Comparison of ENCODE assay signal across 11 mouse cellular contexts in genomic region chr11:46214368-46215230, GRCm38 (mm10). TPM values are rescaled to one million over a fixed set of nuclear protein-coding genes. Genes with fewer than 3 reads are reported as not detected.
A peak's percentile ranks its signal among the peaks of the same experiment; 100 is the strongest.
DNase-seq lines count a peak whose midpoint lies in the region; ATAC-seq and TF ChIP-seq lines count a peak whose summit lies in the region.
"Had no signal": no experiment of that assay in that cellular context is flagged by ENCODE, and none has a peak within 500 bp of the region (broad histone marks: within the 10 kb centered on the region; RNA-seq: fewer than 3 reads in every experiment).

No protein-coding gene starts in this region.

- TF ChIP-seq POLR2A in embryonic fibroblast, embryonic 13.5 days (IDR thresholded peaks at IDR 0.05; ENCODE audit: low read depth, low read length), result no peak; the same call in 1 of the 2 replicates

- intact Hi-C loops in left cerebral cortex, adult 2 months (cut with DNase I), result loop anchor here (1.0 to 10.0 kb wide), 3 partner anchors 162 to 1630 kb away; partner anchors contain the start of genes Gm12166 and Lsm11
- intact Hi-C loops in left cerebral cortex, postnatal 10 days (cut with DNase I), result loop anchor here (5.0 kb wide), 2 partner anchors 197 to 267 kb away; no protein-coding TSS in a partner anchor

- no peak overlapping the region for H3K4me2 ChIP-seq in hindbrain, embryonic 15.5 days
- H3K4me2 ChIP-seq in neural tube, embryonic 13.5 days, result no peak overlapping the region

- no peak for DNase-seq in left cerebral cortex, adult 2 months (ENCODE audit: extremely low spot score in 1 of 2, low spot score in 2 of 2)
- DNase-seq in left cerebral cortex, postnatal 10 days (ENCODE audit: extremely low spot score in 1 of 2, low spot score in 2 of 2), result no peak
- DNase-seq in right cerebral cortex, postnatal 36 days (ENCODE audit: low spot score in 2 of 2), result no peak
- DNase-seq in layer of hippocampus, postnatal 14 days (ENCODE audit: low spot score in 2 of 2), result no peak
- DNase-seq in frontal cortex, postnatal 10 days (ENCODE audit: low spot score in 2 of 2), result no peak

- 77% methylated on average over 14 of the region's 14 CpGs for WGBS in hindbrain, embryonic 15.5 days
- 65% methylated on average over 14 of the region's 14 CpGs for WGBS in neural tube, embryonic 13.5 days

- TF ChIP-seq CTCF in left cerebral cortex, adult 2 months (IDR thresholded peaks at IDR 0.05), result no peak
- no peak for TF ChIP-seq CTCF in embryonic fibroblast, embryonic 13.5 days (IDR thresholded peaks at IDR 0.05; ENCODE audit: borderline replicate concordance, insufficient read depth, low read length)

- no peak overlapping the region for H3K4me3 ChIP-seq in left cerebral cortex, adult 2 months
- H3K4me3 ChIP-seq in embryonic fibroblast, embryonic 13.5 days (ENCODE audit: insufficient read depth, low read length), result no peak overlapping the region
- no peak overlapping the region for H3K4me3 ChIP-seq in hindbrain, embryonic 15.5 days
- no peak overlapping the region for H3K4me3 ChIP-seq in neural tube, embryonic 13.5 days

- no peak overlapping the region for H3K9ac ChIP-seq in hindbrain, embryonic 15.5 days
- H3K9ac ChIP-seq in neural tube, embryonic 13.5 days, result 0 out of 2 replicates have a peak overlapping the region, but pooled peaks have one; percentile 3

- no peak for ATAC-seq in hindbrain, embryonic 15.5 days (ENCODE audit: low FRiP score, low read depth)
- ATAC-seq in neural tube, embryonic 13.5 days (ENCODE audit: low read depth), result no peak

- no peaks in the 10 kb centered on the region for H3K9me3 ChIP-seq in hindbrain, embryonic 15.5 days
- no peaks in the 10 kb centered on the region for H3K9me3 ChIP-seq in neural tube, embryonic 13.5 days
- H3K9me3 ChIP-seq: G1E had no signal

- peaks cover 15% of the 10 kb centered on the region for H3K4me1 ChIP-seq in embryonic fibroblast, embryonic 13.5 days (ENCODE audit: control insufficient read depth, insufficient read depth, low read length)
- peaks cover 36% of the 10 kb centered on the region for H3K4me1 ChIP-seq in hindbrain, embryonic 15.5 days (replicated peaks)
- H3K4me1 ChIP-seq in neural tube, embryonic 13.5 days (replicated peaks), result peaks cover 41% of the 10 kb centered on the region

- H3K27me3 ChIP-seq in hindbrain, embryonic 15.5 days, result no peaks in the 10 kb centered on the region
- no peaks in the 10 kb centered on the region for H3K27me3 ChIP-seq in neural tube, embryonic 13.5 days

- H3K36me3 ChIP-seq in hindbrain, embryonic 15.5 days, result peaks cover 2% of the 10 kb centered on the region; the same call in 1 of the 2 replicates
- H3K36me3 ChIP-seq in neural tube, embryonic 13.5 days, result peaks cover 21% of the 10 kb centered on the region
- H3K36me3 ChIP-seq: G1E had no signal

- peak overlapping the region; percentile 63 for H3K27ac ChIP-seq in left cerebral cortex, adult 2 months
- H3K27ac ChIP-seq in embryonic fibroblast, embryonic 13.5 days (ENCODE audit: insufficient read depth, low read length), result peak overlapping the region; percentile 98
- H3K27ac ChIP-seq in hindbrain, embryonic 15.5 days (replicated peaks), result peak overlapping the region; percentile 54
- peak overlapping the region; percentile 63 for H3K27ac ChIP-seq in neural tube, embryonic 13.5 days (replicated peaks)

RNA-seq across cellular contexts. Expression of gene Fndc9, which starts 20.7 kb away (rescaled TPM):
- total RNA-seq in left cerebral cortex, adult 2 months (2021), result 1 to 10 TPM; 4.9 to 5.2 TPM
- 10 to 100 TPM in 1 of 2 experiments, 1 to 10 TPM in 1; 9.6 to 10.0 TPM for total RNA-seq in left cerebral cortex, postnatal 10 days (2021)
- not detected in 2 replicates for polyA plus RNA-seq in embryonic fibroblast, embryonic 13.5 days (2011; ENCODE audit: insufficient read length, low read depth, missing spikeins)
- 3.1 and 3.6 TPM in 2 replicates for polyA plus RNA-seq in hindbrain, embryonic 15.5 days (2015; fragmentation: Nextera tagmentation; extraction: Ambion mirVana)
- 0.46 and 0.84 TPM in 2 replicates for polyA plus RNA-seq in neural tube, embryonic 13.5 days (2015; fragmentation: Nextera tagmentation; extraction: Ambion mirVana)
- 1 to 10 TPM; 2.9 to 3.4 TPM for total RNA-seq in layer of hippocampus, postnatal 14 days (2021)
- total RNA-seq: gastrocnemius, postnatal 14 days; megakaryocyte progenitor cell, adult 5-6 weeks had no signal
- polyA plus RNA-seq: G1E had no signal

RNA-seq across cellular contexts. Expression of gene Nipal4, which starts 48.3 kb away (rescaled TPM):
- 1 to 10 TPM; 1.2 to 1.4 TPM for total RNA-seq in left cerebral cortex, adult 2 months (2021)
- total RNA-seq in left cerebral cortex, postnatal 10 days (2021), result 1 to 10 TPM in 1 of 2 experiments, under 1 TPM in 1; 0.53 to 1.3 TPM
- 8.6 and 15.5 TPM in 2 replicates for polyA plus RNA-seq in embryonic fibroblast, embryonic 13.5 days (2011; ENCODE audit: insufficient read length, low read depth, missing spikeins)
- 0.43 and 0.47 TPM in 2 replicates for polyA plus RNA-seq in hindbrain, embryonic 15.5 days (2015; fragmentation: Nextera tagmentation; extraction: Ambion mirVana)
- polyA plus RNA-seq in neural tube, embryonic 13.5 days (2015; fragmentation: Nextera tagmentation; extraction: Ambion mirVana), result 0.11 and 0.25 TPM in 2 replicates
- total RNA-seq in layer of hippocampus, postnatal 14 days (2021), result 1 to 10 TPM; 4.1 to 4.6 TPM
- total RNA-seq: G1E; megakaryocyte progenitor cell, adult 5-6 weeks had no signal
- polyA plus RNA-seq: G1E had no signal
